Mouse (Mus musculus): Measurements from ENCODE around the gene Mysm1.
A peak's percentile ranks its signal among the peaks of the same experiment; 100 is the strongest.

Gene Mysm1

GRCm38 (mm10) chr4:94978590-94979499 is at the start of gene Mysm1:
Gene Mysm1, minus strand, starts transcription at chr4:94979100.
- peak; percentile 95 for DNase-seq

GRCm38 (mm10) chr4:95025847-95026600 is 47.1 kb upstream of the Mysm1 start:
- DNase-seq, result no peak

GRCm38 (mm10) chr4:95023350-95023953 is 44.6 kb upstream of the Mysm1 start:
- no peak for DNase-seq

GRCm38 (mm10) chr4:95021649-95022637 is 43.0 kb upstream of the Mysm1 start:
- no peak for DNase-seq

GRCm38 (mm10) chr4:95020201-95020600 is 41.3 kb upstream of the Mysm1 start:
- no peak for DNase-seq

GRCm38 (mm10) chr4:95018221-95018620 is 39.3 kb upstream of the Mysm1 start:
- no peak for DNase-seq

GRCm38 (mm10) chr4:95012706-95013105 is 33.8 kb upstream of the Mysm1 start:
- no peak for DNase-seq

- DNase-seq, result no peak
Measured at GRCm38 (mm10) chr4:95012256-95012655, 33.4 kb upstream of the Mysm1 start.

- peak; percentile 78 for DNase-seq
Measured at GRCm38 (mm10) chr4:95008175-95009057, 29.5 kb upstream of the Mysm1 start.

- no peak for DNase-seq
Measured at GRCm38 (mm10) chr4:95007759-95008158, 28.9 kb upstream of the Mysm1 start.

GRCm38 (mm10) chr4:95005251-95005830 is 26.4 kb upstream of the Mysm1 start:
- DNase-seq, result no peak

- no peak for DNase-seq
Measured at GRCm38 (mm10) chr4:95001043-95001775, 22.3 kb upstream of the Mysm1 start.

- no peak for DNase-seq
Measured at GRCm38 (mm10) chr4:95000147-95000546, 21.2 kb upstream of the Mysm1 start.

- peak; percentile 7 for DNase-seq
Measured at GRCm38 (mm10) chr4:94999249-94999648, 20.3 kb upstream of the Mysm1 start.

GRCm38 (mm10) chr4:94995862-94996261 is 17.0 kb upstream of the Mysm1 start:
- no peak for DNase-seq

GRCm38 (mm10) chr4:94990204-94990603 is 11.3 kb upstream of the Mysm1 start:
- DNase-seq, result no peak

GRCm38 (mm10) chr4:94987725-94988124 is 8.8 kb upstream of the Mysm1 start:
- DNase-seq, result no peak

GRCm38 (mm10) chr4:94979500-94979915 is 608 bp upstream of the Mysm1 start:
- no peak for DNase-seq

GRCm38 (mm10) chr4:94973321-94973720 is 5.6 kb downstream of the Mysm1 start:
- DNase-seq, result no peak

- no peak for DNase-seq
Measured at GRCm38 (mm10) chr4:94952773-94953172, 26.1 kb downstream of the Mysm1 start.

All from kidney, adult 18-20 months (tissue).